Mouse (Mus musculus): ENCODE results near the gene Fcer1g. TPM values are rescaled to one million over a fixed set of nuclear protein-coding genes. Genes with fewer than 3 reads are reported as not detected.

Fcer1g gene
- polyA plus RNA-seq, 1 experiment = 7.1 TPM

DNA sequence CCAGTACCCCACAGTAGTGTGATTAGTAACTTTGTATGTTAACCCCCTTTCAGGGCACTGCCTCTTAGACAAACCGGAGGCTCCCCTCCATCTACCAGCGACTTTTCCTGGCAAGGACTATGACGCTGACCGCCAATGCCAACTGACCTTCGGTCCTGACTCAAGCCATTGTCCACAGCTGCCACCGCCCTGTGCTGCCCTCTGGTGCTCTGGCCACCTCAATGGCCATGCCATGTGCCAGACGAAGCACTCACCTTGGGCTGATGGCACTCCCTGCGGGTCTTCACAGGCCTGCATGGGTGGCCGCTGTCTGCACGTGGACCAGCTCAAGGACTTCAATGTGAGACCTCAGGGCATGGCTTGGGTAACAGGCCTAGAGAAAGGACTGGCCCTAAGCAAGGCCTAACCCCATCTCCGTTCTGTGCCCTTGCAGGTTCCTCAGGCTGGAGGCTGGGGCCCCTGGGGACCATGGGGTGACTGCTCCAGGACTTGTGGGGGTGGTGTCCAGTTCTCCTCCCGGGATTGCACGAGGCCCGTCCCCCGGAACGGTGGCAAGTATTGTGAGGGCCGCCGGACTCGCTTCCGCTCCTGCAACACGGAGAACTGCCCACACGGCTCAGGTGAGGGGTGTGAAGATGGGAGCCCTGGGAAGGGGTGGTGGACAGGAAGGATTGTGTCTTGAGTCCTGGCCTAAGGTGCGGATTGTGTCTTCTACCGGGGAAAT lies 22.1 kb upstream of the Fcer1g start:
- TF ChIP-seq POLR2A (IDR thresholded peaks at IDR 0.05; ENCODE audit: low read depth, low read length) (no peak), CTCF (IDR thresholded peaks at IDR 0.05; ENCODE audit: borderline replicate concordance, insufficient read depth, low read length) (peak; percentile 18; the same call in 1 of the 2 replicates)
- no peak overlapping the region for H3K27ac ChIP-seq (ENCODE audit: insufficient read depth, low read length)
- peaks cover 13% of the 10 kb centered on the region for H3K4me1 ChIP-seq (ENCODE audit: control insufficient read depth, insufficient read depth, low read length)
- H3K4me3 ChIP-seq (ENCODE audit: insufficient read depth, low read length) = no peak overlapping the region

DNA sequence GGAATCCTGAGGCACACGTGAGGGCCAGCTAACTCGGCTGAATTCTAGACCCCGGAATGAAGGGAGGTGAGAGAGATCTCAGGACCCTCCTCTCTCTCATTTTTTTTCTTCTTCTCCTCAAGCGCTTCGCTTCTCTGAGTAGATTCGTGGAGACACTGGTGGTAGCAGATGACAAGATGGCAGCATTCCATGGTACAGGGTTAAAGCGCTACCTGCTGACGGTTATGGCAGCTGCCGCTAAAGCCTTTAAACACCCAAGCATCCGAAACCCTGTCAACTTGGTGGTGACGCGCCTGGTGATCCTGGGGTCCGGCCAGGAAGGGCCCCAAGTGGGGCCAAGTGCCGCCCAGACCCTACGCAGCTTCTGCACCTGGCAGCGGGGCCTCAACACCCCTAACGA lies 18.2 kb upstream of the Fcer1g start:
- TF ChIP-seq CTCF (IDR thresholded peaks at IDR 0.05; ENCODE audit: borderline replicate concordance, insufficient read depth, low read length) = no peak
- Histone ChIP-seq H3K4me1 (ENCODE audit: control insufficient read depth, insufficient read depth, low read length) (peaks cover 3% of the 10 kb centered on the region), H3K27ac (ENCODE audit: insufficient read depth, low read length) (peak overlapping the region; percentile 86), H3K4me3 (ENCODE audit: insufficient read depth, low read length) (peak overlapping the region; percentile 23)

DNA sequence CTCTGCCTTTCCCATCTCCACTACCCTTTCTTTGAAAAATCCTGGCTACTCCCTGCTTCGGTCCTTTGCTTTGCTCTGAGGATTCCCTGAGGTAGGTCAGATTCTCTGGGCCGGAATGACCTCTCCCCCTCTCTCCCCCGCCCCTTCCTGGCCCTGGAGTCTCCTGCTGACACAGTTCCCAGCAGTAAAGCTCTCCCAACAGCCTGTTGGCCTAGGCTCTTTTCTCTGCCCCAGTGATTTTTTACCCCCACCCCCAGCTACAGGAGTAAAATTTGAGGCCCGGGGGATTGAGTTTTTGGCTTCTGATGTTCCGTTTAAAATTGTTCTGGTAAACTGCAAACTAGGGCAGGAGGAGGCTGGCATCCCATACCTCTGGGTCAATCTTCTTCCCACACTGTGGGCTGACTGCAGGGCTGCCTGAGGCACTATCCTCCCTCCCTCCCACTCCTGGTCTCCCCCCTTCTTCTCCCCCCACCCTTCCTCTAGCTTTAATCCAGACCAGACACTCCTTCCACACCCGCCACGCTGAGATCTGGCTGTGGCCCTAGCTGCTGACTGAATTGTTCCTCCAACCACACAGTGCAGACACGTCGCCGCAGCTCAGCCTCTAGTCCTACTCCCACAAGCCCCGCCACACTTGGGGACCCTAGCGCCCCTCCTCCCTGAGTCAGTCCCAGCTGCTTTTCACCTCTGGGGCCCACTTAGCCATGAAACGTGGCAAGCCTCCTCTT lies 17.6 kb upstream of the Fcer1g start:
- Histone ChIP-seq H3K4me1 (ENCODE audit: control insufficient read depth, insufficient read depth, low read length) (peaks cover 3% of the 10 kb centered on the region), H3K27ac (ENCODE audit: insufficient read depth, low read length) (peak overlapping the region; percentile 86), H3K4me3 (ENCODE audit: insufficient read depth, low read length) (peak overlapping the region; percentile 24)
- TF ChIP-seq POLR2A (IDR thresholded peaks at IDR 0.05; ENCODE audit: low read depth, low read length) = peak; percentile 78
- TF ChIP-seq CTCF (IDR thresholded peaks at IDR 0.05; ENCODE audit: borderline replicate concordance, insufficient read depth, low read length) = no peak

DNA sequence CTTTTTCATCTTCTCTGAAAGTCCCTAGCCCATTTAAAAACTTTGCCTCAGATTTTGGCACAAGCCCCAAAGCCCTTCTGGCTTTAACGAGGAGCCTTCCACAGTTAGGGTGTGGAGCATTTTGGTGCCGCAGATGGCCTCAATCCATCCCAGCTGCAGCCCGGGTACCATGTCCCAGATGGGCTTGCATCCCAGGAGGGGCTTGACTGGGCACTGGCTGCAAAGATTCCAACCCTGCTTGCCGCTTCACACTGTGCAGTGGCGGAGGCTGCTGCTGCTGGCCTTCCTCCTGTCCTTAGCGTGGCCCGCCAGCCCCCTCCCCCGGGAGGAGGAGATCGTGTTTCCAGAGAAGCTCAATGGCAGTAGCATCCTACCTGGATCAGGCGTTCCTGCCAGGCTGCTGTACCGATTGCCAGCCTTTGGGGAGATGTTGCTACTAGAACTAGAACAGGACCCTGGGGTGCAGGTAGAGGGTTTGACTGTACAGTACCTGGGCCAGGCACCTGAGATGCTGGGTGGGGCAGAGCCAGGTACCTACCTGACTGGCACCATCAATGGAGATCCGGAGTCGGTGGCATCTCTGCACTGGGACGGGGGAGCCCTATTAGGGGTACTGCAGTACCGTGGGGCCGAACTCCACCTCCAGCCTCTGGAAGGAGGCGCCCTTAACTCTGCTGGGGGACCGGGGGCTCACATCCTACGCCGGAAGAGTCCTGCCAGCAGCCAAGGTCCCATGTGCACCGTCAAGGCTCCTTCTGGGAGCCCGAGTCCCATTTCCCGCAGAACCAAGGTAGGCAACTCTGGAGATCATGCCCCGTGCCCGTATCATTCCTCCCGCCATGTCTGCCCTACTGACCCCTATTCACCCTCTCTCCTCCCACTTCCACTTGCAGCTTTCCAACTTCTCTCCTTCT lies 16.8 kb upstream of the Fcer1g start, which contains the start of gene Ndufs2:
Gene Ndufs2 (minus strand): TSS at position 709 of the 914 bp plus-strand sequence.
- Histone ChIP-seq H3K4me1 (ENCODE audit: control insufficient read depth, insufficient read depth, low read length) (peaks cover 3% of the 10 kb centered on the region), H3K4me3 (ENCODE audit: insufficient read depth, low read length) (peak within 1 kb of the TSS; percentile 24), H3K27ac (ENCODE audit: insufficient read depth, low read length) (peak within 1 kb of the TSS; percentile 86)
- TF ChIP-seq POLR2A (IDR thresholded peaks at IDR 0.05; ENCODE audit: low read depth, low read length) = peak; percentile 38
- TF ChIP-seq CTCF (IDR thresholded peaks at IDR 0.05; ENCODE audit: borderline replicate concordance, insufficient read depth, low read length) = no peak

DNA sequence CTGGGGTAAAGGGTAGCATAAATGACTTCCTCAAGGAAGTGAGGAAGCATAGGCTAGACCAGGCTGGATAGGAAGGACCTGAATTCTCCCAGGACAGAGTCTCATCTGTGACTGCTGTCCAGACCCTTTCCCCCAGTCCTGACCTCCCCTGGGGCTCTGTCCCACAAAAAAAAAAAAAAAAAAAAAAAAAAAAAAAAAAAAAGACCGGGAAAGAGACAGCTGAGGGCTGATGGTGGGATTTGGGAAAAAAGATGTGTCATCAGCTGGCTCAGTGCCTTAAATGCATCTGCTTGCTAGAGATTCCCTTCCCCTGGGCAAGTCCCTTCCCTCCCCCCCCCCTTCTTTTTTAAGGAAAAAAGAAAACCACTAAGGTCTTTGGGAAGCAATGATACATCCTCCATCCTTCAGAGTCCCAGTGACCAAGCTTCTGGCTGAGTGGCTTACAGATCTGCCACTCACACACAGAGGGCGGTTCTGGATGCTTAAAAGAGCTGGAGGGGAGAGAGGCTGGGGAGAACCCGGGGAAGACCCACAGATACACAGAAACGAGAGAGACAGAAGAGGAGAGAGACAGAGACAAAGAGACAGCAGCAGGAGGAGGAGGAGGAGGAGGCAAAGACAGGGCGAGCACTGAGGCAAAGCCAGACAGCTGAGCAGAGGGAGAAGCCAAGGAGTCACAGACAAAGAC lies 15.9 kb upstream of the Fcer1g start, which contains the start of gene Adamts4:
Gene Adamts4 (plus strand): TSS at position 509 of the 688 bp plus-strand sequence.
- Histone ChIP-seq H3K27ac (ENCODE audit: insufficient read depth, low read length) (peak within 1 kb of the TSS; percentile 88), H3K4me3 (ENCODE audit: insufficient read depth, low read length) (peak within 1 kb of the TSS; percentile 24), H3K4me1 (ENCODE audit: control insufficient read depth, insufficient read depth, low read length) (peaks cover 3% of the 10 kb centered on the region)
- peak; percentile 98 for TF ChIP-seq POLR2A (IDR thresholded peaks at IDR 0.05; ENCODE audit: low read depth, low read length)
- no peak for TF ChIP-seq CTCF (IDR thresholded peaks at IDR 0.05; ENCODE audit: borderline replicate concordance, insufficient read depth, low read length)

DNA sequence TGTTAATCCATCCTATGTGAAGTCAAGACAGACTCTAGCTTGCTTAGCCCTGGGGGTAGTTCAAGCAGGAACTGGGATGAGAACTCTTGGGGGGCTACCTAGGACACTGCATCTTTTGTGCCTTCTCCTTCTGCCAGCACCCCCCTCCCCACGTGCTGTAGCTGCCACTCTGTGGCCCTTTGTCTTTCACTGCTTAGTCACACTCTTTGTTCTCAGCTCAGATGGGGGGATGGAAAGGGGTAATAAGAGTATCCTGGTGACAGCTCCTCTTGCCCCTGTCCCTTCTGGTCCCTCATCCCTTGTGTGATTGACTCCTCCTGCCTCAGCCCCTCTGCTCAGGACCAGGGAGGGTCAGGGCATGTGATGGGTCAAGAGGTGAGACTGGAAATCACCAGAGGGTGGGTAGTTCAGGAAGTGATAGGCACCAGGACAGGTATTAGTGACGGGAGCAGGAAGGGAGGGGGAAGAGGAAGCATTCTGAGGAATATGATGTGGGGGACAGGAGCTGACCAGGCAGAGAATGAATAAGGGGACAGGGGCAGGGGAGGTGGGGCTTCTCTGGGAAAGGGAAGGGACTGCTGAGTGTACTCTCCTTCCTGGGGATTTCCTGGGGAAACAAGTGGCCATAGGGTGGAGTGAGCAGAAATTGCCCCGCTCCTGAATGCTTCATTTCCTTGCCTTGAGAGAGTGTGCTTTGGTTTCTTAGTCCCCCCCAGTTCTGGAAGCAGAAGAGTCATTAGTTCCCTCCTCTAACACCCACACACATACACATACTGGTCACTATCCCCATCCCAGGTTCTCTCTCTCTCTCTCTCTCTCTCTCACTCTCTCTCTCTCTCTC lies 14.4 kb upstream of the Fcer1g start:
- Histone ChIP-seq H3K27ac (ENCODE audit: insufficient read depth, low read length) (peak overlapping the region; percentile 88), H3K4me3 (ENCODE audit: insufficient read depth, low read length) (no peak overlapping the region), H3K4me1 (ENCODE audit: control insufficient read depth, insufficient read depth, low read length) (peaks cover 3% of the 10 kb centered on the region)
- TF ChIP-seq CTCF (IDR thresholded peaks at IDR 0.05; ENCODE audit: borderline replicate concordance, insufficient read depth, low read length) (no peak), POLR2A (IDR thresholded peaks at IDR 0.05; ENCODE audit: low read depth, low read length) (peak; percentile 20; the same call in 1 of the 2 replicates)

DNA sequence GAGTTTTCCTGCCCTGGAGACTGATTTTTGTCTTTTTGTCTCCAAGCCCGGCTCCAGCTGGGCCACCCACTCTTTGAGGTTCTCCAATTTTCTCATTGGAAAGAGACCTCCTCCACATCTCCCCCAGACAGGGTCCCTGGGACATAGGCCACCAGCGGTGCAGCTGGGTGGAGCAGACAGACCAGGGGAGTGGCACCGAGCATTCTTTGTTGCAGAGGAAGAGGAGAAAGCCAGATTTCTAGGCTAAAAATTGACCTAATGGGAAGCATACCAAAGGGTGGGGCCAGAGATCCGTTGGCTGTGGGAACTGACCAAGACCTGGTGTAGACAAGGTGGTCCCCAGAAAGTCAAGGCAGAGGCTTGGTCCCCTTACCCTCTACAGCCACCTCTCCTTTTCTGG lies 13.8 kb upstream of the Fcer1g start:
- TF ChIP-seq POLR2A (IDR thresholded peaks at IDR 0.05; ENCODE audit: low read depth, low read length) (no peak), CTCF (IDR thresholded peaks at IDR 0.05; ENCODE audit: borderline replicate concordance, insufficient read depth, low read length) (no peak)
- no peak overlapping the region for H3K4me3 ChIP-seq (ENCODE audit: insufficient read depth, low read length)

DNA sequence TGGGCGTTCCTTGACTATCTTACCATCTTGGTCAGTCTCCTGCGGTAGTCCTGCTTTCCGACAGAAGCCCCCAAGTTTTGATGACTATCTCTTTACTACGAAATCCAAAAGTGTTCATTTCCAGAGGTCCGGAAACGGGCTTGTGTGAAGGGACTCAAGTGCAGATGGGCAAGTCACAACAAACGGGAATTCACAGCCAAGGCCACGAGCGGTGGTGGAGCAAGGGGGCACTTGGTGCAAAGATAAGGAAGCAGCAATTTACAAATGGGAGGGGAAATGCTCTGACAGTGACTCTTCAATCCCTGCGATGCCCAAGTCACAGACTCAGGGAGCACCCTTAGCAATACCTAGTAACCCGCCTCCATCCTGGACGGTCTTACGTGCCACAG lies 13.3 kb upstream of the Fcer1g start:
- TF ChIP-seq POLR2A (IDR thresholded peaks at IDR 0.05; ENCODE audit: low read depth, low read length) (no peak), CTCF (IDR thresholded peaks at IDR 0.05; ENCODE audit: borderline replicate concordance, insufficient read depth, low read length) (no peak)
- Histone ChIP-seq H3K4me1 (ENCODE audit: control insufficient read depth, insufficient read depth, low read length) (peaks cover 3% of the 10 kb centered on the region), H3K27ac (ENCODE audit: insufficient read depth, low read length) (peak overlapping the region; percentile 88), H3K4me3 (ENCODE audit: insufficient read depth, low read length) (peak overlapping the region; percentile 20)

More for the DNA sequence above, 13.8 kb upstream of the Fcer1g start:
- Histone ChIP-seq H3K4me1 (ENCODE audit: control insufficient read depth, insufficient read depth, low read length) (peaks cover 3% of the 10 kb centered on the region), H3K27ac (ENCODE audit: insufficient read depth, low read length) (peak overlapping the region; percentile 88)
